Mouse (Mus musculus): ENCODE measurements around the gene Snx21.

GRCm38 (mm10) chr2:164831029-164831428 is 45.4 kb downstream of the Snx21 start:
- no peak for TF ChIP-seq CTCF (IDR thresholded peaks at IDR 0.05; ENCODE audit: low read depth)
- no peak for TF ChIP-seq EP300 (optimal IDR thresholded peaks at IDR 0.05)
